Mouse (Mus musculus): Measurements from ENCODE around the gene Vps35l.

GRCm38 (mm10) chr7:118821887-118822556 lies 82.0 kb downstream of the Vps35l start:
- TF ChIP-seq GATA1 (IDR thresholded peaks at IDR 0.05; ENCODE audit: low read length) (no peak), TAL1 (IDR thresholded peaks at IDR 0.05; ENCODE audit: low read length) (no peak)

All from erythroblast, embryonic 14.5 days (primary cell).